Mouse (Mus musculus): Measurements from ENCODE around the gene Lrch1.

Lrch1 gene

DNA sequence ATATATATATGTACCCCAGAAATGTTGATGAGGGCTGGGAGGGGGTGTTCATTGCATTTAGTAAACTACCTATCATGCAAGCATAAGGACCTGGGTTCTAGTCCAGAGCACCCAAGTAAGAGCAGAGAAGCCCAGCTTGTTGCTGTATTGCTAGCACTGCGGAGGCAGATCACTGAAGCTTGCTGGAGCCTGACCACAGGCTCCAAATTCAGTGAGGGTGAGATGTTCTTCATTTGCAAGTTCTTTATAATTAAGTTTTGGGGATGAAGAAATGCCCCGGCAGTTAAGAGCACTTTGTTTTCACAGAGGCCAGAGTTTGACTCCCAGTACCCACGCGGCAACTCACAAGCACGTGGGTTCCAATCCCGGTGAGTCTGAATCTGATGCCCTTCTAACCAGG is 12.6 kb downstream of the Lrch1 start:
- Histone ChIP-seq H3K36me3 (ENCODE audit: insufficient read depth, low read length) (no peaks in the 10 kb centered on the region), H3K27me3 (ENCODE audit: insufficient read depth, low read length) (no peaks in the 10 kb centered on the region), H3K4me1 (replicated peaks; ENCODE audit: low read depth, low read length) (peaks cover 59% of the 10 kb centered on the region), H3K9me3 (ENCODE audit: low read length) (no peaks in the 10 kb centered on the region), H3K4me3 (replicated peaks; ENCODE audit: low read length) (no peak overlapping the region)
- TF ChIP-seq NANOG (IDR thresholded peaks at IDR 0.05; ENCODE audit: borderline replicate concordance, low read length) (no peak), POU5F1 (IDR thresholded peaks at IDR 0.05; ENCODE audit: borderline replicate concordance, low read length) (no peak), CTCF (conservative IDR thresholded peaks at IDR 0.05; ENCODE audit: low read length) (no peak)

GRCm38 (mm10) chr14:74933960-74934710 is 13.5 kb downstream of the Lrch1 start:
- Histone ChIP-seq H3K4me3 (replicated peaks; ENCODE audit: low read length) (peak overlapping the region; percentile 10; the same call in 1 of the 2 replicates), H3K9me3 (ENCODE audit: low read length) (no peaks in the 10 kb centered on the region), H3K27me3 (ENCODE audit: insufficient read depth, low read length) (no peaks in the 10 kb centered on the region), H3K4me1 (replicated peaks; ENCODE audit: low read depth, low read length) (peaks cover 61% of the 10 kb centered on the region), H3K36me3 (ENCODE audit: insufficient read depth, low read length) (no peaks in the 10 kb centered on the region)
- no peak for TF ChIP-seq POU5F1 (IDR thresholded peaks at IDR 0.05; ENCODE audit: borderline replicate concordance, low read length)
- no peak for TF ChIP-seq CTCF (conservative IDR thresholded peaks at IDR 0.05; ENCODE audit: low read length)
- TF ChIP-seq NANOG (IDR thresholded peaks at IDR 0.05; ENCODE audit: borderline replicate concordance, low read length) = no peak

DNA sequence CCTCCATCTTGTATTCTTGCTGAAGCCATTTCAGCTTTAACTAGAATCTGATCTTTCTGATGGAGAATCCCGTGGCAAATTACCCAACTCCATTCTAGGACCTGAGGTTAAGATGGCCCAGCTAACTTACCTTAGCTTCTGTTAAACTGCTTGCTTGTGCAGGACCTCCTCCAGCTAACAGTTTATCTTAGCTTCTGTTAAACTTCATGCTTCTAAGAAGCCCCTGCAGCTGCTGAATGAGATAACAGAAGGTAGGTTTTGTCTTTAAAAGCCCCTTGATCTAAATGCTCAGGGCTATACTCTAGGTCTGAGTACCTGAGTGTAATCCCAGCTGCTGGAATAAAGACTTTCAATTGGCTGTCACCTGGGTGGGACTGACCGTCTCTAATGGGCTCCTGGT is 17.9 kb downstream of the Lrch1 start:
- H3K4me3 ChIP-seq (replicated peaks; ENCODE audit: low read length) = no peak overlapping the region
- TF ChIP-seq CTCF (conservative IDR thresholded peaks at IDR 0.05; ENCODE audit: low read length) = no peak
- TF ChIP-seq POU5F1 (IDR thresholded peaks at IDR 0.05; ENCODE audit: borderline replicate concordance, low read length) = no peak
- no peak for TF ChIP-seq NANOG (IDR thresholded peaks at IDR 0.05; ENCODE audit: borderline replicate concordance, low read length)
- no peaks in the 10 kb centered on the region for H3K27me3 ChIP-seq (ENCODE audit: insufficient read depth, low read length)
- no peaks in the 10 kb centered on the region for H3K36me3 ChIP-seq (ENCODE audit: insufficient read depth, low read length)
- H3K9me3 ChIP-seq (ENCODE audit: low read length) = peaks cover 8% of the 10 kb centered on the region
- H3K4me1 ChIP-seq (replicated peaks; ENCODE audit: low read depth, low read length) = peaks cover 69% of the 10 kb centered on the region

GRCm38 (mm10) chr14:74928809-74929432 is 18.8 kb downstream of the Lrch1 start:
- TF ChIP-seq NANOG (IDR thresholded peaks at IDR 0.05; ENCODE audit: borderline replicate concordance, low read length) = no peak
- no peak for TF ChIP-seq POU5F1 (IDR thresholded peaks at IDR 0.05; ENCODE audit: borderline replicate concordance, low read length)
- no peak for TF ChIP-seq CTCF (conservative IDR thresholded peaks at IDR 0.05; ENCODE audit: low read length)
- peaks cover 69% of the 10 kb centered on the region for H3K4me1 ChIP-seq (replicated peaks; ENCODE audit: low read depth, low read length)
- H3K4me3 ChIP-seq (replicated peaks; ENCODE audit: low read length) = no peak overlapping the region
- peaks cover 9% of the 10 kb centered on the region for H3K9me3 ChIP-seq (ENCODE audit: low read length)
- no peaks in the 10 kb centered on the region for H3K36me3 ChIP-seq (ENCODE audit: insufficient read depth, low read length)
- no peaks in the 10 kb centered on the region for H3K27me3 ChIP-seq (ENCODE audit: insufficient read depth, low read length)

DNA sequence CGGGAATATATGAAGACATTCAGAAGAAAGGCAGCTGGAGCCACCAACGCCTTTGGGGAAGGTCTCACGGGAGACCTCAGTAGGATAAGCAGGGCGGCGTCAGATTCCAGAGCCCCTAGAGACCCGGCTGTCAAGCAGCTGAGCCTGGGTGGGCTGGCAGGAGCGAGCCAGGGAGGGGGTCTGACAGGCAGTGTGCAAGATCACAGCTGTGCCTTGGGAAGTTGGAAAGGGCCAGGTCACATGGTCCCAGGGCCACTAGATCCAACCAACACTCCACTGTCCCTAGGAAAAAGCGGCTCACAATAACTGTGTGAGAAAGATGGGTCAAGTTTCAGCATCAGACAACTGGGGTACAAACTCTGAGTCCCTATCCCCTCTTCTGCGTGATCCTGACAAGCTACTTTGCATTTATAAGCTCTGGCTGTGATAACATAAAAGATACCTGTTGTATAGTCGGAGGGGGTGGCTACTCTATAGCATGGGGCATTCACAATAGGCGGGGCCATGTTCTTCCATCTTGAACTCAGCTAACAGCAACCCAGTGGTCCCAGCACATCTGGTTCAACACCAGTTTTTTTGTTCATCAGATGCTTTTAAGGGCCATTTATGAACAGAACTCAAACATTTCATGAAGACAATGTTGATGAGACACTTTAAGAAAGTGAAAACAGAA is 20.6 kb downstream of the Lrch1 start:
- no peaks in the 10 kb centered on the region for H3K36me3 ChIP-seq (ENCODE audit: insufficient read depth, low read length)
- no peak for TF ChIP-seq NANOG (IDR thresholded peaks at IDR 0.05; ENCODE audit: borderline replicate concordance, low read length)
- no peak for TF ChIP-seq POU5F1 (IDR thresholded peaks at IDR 0.05; ENCODE audit: borderline replicate concordance, low read length)
- no peak for TF ChIP-seq CTCF (conservative IDR thresholded peaks at IDR 0.05; ENCODE audit: low read length)
- peaks cover 9% of the 10 kb centered on the region for H3K9me3 ChIP-seq (ENCODE audit: low read length)
- no peaks in the 10 kb centered on the region for H3K27me3 ChIP-seq (ENCODE audit: insufficient read depth, low read length)
- no peak overlapping the region for H3K4me3 ChIP-seq (replicated peaks; ENCODE audit: low read length)
- H3K4me1 ChIP-seq (replicated peaks; ENCODE audit: low read depth, low read length) = peaks cover 76% of the 10 kb centered on the region

- Histone ChIP-seq H3K27me3 (ENCODE audit: insufficient read depth, low read length) (no peaks in the 10 kb centered on the region), H3K36me3 (ENCODE audit: insufficient read depth, low read length) (no peaks in the 10 kb centered on the region), H3K4me3 (replicated peaks; ENCODE audit: low read length) (no peak overlapping the region), H3K4me1 (replicated peaks; ENCODE audit: low read depth, low read length) (peaks cover 79% of the 10 kb centered on the region), H3K9me3 (ENCODE audit: low read length) (peaks cover 9% of the 10 kb centered on the region)
- TF ChIP-seq POU5F1 (IDR thresholded peaks at IDR 0.05; ENCODE audit: borderline replicate concordance, low read length) (no peak), CTCF (conservative IDR thresholded peaks at IDR 0.05; ENCODE audit: low read length) (no peak), NANOG (IDR thresholded peaks at IDR 0.05; ENCODE audit: borderline replicate concordance, low read length) (no peak)
Observed at GRCm38 (mm10) chr14:74925951-74926517, 21.6 kb downstream of the Lrch1 start.

GRCm38 (mm10) chr14:74924521-74924920 is 23.2 kb downstream of the Lrch1 start:
- Histone ChIP-seq H3K9me3 (ENCODE audit: low read length) (peaks cover 9% of the 10 kb centered on the region), H3K27me3 (ENCODE audit: insufficient read depth, low read length) (no peaks in the 10 kb centered on the region), H3K4me3 (replicated peaks; ENCODE audit: low read length) (no peak overlapping the region), H3K36me3 (ENCODE audit: insufficient read depth, low read length) (no peaks in the 10 kb centered on the region; the same call in 1 of the 2 replicates), H3K4me1 (replicated peaks; ENCODE audit: low read depth, low read length) (peaks cover 84% of the 10 kb centered on the region)
- TF ChIP-seq NANOG (IDR thresholded peaks at IDR 0.05; ENCODE audit: borderline replicate concordance, low read length) = no peak
- no peak for TF ChIP-seq CTCF (conservative IDR thresholded peaks at IDR 0.05; ENCODE audit: low read length)
- TF ChIP-seq POU5F1 (IDR thresholded peaks at IDR 0.05; ENCODE audit: borderline replicate concordance, low read length) = no peak

DNA sequence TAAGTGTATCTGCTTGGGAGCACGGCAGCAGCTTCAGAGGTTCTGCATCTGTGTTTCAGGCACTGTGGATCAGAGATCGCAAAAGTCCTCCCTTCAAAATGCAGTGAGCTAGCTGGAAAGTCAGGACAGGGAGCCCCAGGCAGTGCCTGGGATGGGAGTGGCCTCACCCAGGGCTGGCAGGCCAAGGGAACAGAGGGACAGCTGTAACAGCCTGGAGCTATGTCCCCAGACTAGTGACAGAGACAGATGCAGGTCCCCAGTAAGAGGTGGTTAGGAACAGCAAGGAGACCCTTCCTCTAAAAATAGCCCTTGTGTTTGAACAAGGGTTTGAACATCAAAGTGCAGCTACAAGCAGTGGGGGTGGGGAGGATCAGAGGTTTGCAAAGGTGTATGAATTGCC is 23.6 kb downstream of the Lrch1 start:
- Histone ChIP-seq H3K9me3 (ENCODE audit: low read length) (peaks cover 9% of the 10 kb centered on the region), H3K27me3 (ENCODE audit: insufficient read depth, low read length) (no peaks in the 10 kb centered on the region), H3K4me1 (replicated peaks; ENCODE audit: low read depth, low read length) (peaks cover 84% of the 10 kb centered on the region), H3K36me3 (ENCODE audit: insufficient read depth, low read length) (no peaks in the 10 kb centered on the region; the same call in 1 of the 2 replicates), H3K4me3 (replicated peaks; ENCODE audit: low read length) (no peak overlapping the region)
- no peak for TF ChIP-seq NANOG (IDR thresholded peaks at IDR 0.05; ENCODE audit: borderline replicate concordance, low read length)
- TF ChIP-seq CTCF (conservative IDR thresholded peaks at IDR 0.05; ENCODE audit: low read length) = no peak
- TF ChIP-seq POU5F1 (IDR thresholded peaks at IDR 0.05; ENCODE audit: borderline replicate concordance, low read length) = no peak

All from E14TG2a.4 (cell line).